9 mouse cellular contexts compared by ENCODE assay signal in genomic region chr12:105718616-105719015, GRCm38 (mm10). TPM values are rescaled to one million over a fixed set of nuclear protein-coding genes. Genes with fewer than 3 reads are reported as not detected.
DNase-seq lines count a peak whose midpoint lies in the region; TF ChIP-seq lines count a peak whose summit lies in the region.
"Had no signal": no experiment of that assay in that cellular context is flagged by ENCODE, and none has a peak within 500 bp of the region (broad histone marks: within the 10 kb centered on the region; RNA-seq: fewer than 3 reads in every experiment).

No protein-coding gene starts in this region.

- no peak for TF ChIP-seq POLR2A in heart, adult 2 months (IDR thresholded peaks at IDR 0.05; ENCODE audit: insufficient read depth, low read depth, low read length)
- TF ChIP-seq POLR2A in cerebellum, adult 2 months (IDR thresholded peaks at IDR 0.05; ENCODE audit: borderline replicate concordance, insufficient read depth, low read length): no peak

- intact Hi-C loops in heart, adult 2 months (cut with DNase I): no loop called here
- intact Hi-C loops in heart, postnatal 10 days (cut with DNase I): no loop called here

- no peak overlapping the region for H3K4me3 ChIP-seq in heart, adult 2 months
- peak overlapping the region; percentile 39 for H3K4me3 ChIP-seq in cerebellum, adult 2 months (replicated peaks; ENCODE audit: insufficient read depth, low read depth, low read length)

- H3K9ac ChIP-seq in heart, adult 2 months (ENCODE audit: low read depth, low read length): no peak overlapping the region

- H3K36me3 ChIP-seq in heart, adult 2 months (ENCODE audit: control insufficient read depth, insufficient read depth, low read length): no peaks in the 10 kb centered on the region

- no peak for TF ChIP-seq EP300 in heart, adult 2 months (IDR thresholded peaks at IDR 0.05; ENCODE audit: insufficient read depth, low read depth, low read length)

- no peaks in the 10 kb centered on the region for H3K27me3 ChIP-seq in heart, adult 2 months (ENCODE audit: control insufficient read depth, insufficient read depth, low read length)
- no peaks in the 10 kb centered on the region for H3K27me3 ChIP-seq in cerebellum, adult 2 months (ENCODE audit: control insufficient read depth, insufficient read depth, low read length)
- H3K27me3 ChIP-seq: Patski had no signal

- 48% methylated on average over 17 of the region's 17 CpGs for WGBS in heart, adult 2 months
- WGBS in cerebellum, adult 2 months: 62% methylated on average over 17 of the region's 17 CpGs

- H3K4me1 ChIP-seq in heart, adult 2 months (ENCODE audit: control insufficient read depth, insufficient read depth, low read length): no peaks in the 10 kb centered on the region
- H3K4me1 ChIP-seq in cerebellum, adult 2 months (ENCODE audit: control insufficient read depth, insufficient read depth, low read length): no peaks in the 10 kb centered on the region

- no peaks in the 10 kb centered on the region for H3K79me2 ChIP-seq in heart, adult 2 months (replicated peaks; ENCODE audit: control insufficient read depth, insufficient read depth, low read length)

- TF ChIP-seq CTCF in heart, adult 2 months (IDR thresholded peaks at IDR 0.05): no peak
- no peak for TF ChIP-seq CTCF in cerebellum, adult 2 months (IDR thresholded peaks at IDR 0.05; ENCODE audit: borderline replicate concordance, insufficient read depth, low read depth, low read length)

- peak; percentile 21 to 22 for DNase-seq in heart, adult 2 months
- DNase-seq in heart, adult 9 months (ENCODE audit: low spot score in 2 of 2): no peak
- DNase-seq in CD8-positive naive resting alpha-beta T cell, adult 2 months (ENCODE audit: low read depth in 2 of 2, low spot score in 2 of 2): peak; percentile 21 to 45
- peak; percentile 60 to 61 for DNase-seq in cerebellum, adult 2 months
- peak; percentile 24 to 27 for DNase-seq in heart, postnatal 10 days
- DNase-seq in left cerebral cortex, adult 8-10 months (ENCODE audit: low spot score in 2 of 2): peak; percentile 9 to 53
- peak; percentile 65 for DNase-seq in right cerebral cortex, adult 18-20 months
- no peak for DNase-seq in yolk sac, embryonic 10.5 days (ENCODE audit: low spot score)

- H3K27ac ChIP-seq in heart, adult 2 months: no peak overlapping the region
- H3K27ac ChIP-seq in cerebellum, adult 2 months (ENCODE audit: insufficient read depth, low read length): no peak overlapping the region

RNA-seq across cellular contexts. Expression of gene Ak7, which starts 12.8 kb away (rescaled TPM):
- not detected for total RNA-seq in heart, adult 2 months (2021)
- polyA plus RNA-seq in heart, adult 2 months (2012; rRNA removed): 0.61 TPM in 1 of 2 replicates, not detected in the other
- polyA plus RNA-seq in cerebellum, adult 2 months (2012; rRNA removed): 1.3 and 2.2 TPM in 2 replicates
- not detected for total RNA-seq in heart, postnatal 10 days (2021)
- total RNA-seq in left cerebral cortex, adult 8-10 months (2022): 1 to 10 TPM in 3 of 4 experiments, under 1 TPM in 1; 0.81 to 2.0 (median 1.7) TPM
- polyA plus RNA-seq: Patski had no signal

RNA-seq across cellular contexts. Expression of gene Atg2b, which starts 33.6 kb away (rescaled TPM):
- 10 to 100 TPM; 18.3 to 19.0 TPM for total RNA-seq in heart, adult 2 months (2021)
- 9.2 and 17.7 TPM in 2 replicates for polyA plus RNA-seq in heart, adult 2 months (2012; rRNA removed)
- polyA plus RNA-seq in cerebellum, adult 2 months (2012; rRNA removed): 47.4 and 48.8 TPM in 2 replicates
- 10 to 100 TPM; 19.4 to 21.1 TPM for total RNA-seq in heart, postnatal 10 days (2021)
- total RNA-seq in left cerebral cortex, adult 8-10 months (2022): 10 to 100 TPM; 45.6 to 50.2 (median 48.0) TPM

RNA-seq across cellular contexts. Expression of gene Gskip, which starts 34.0 kb away (rescaled TPM):
- total RNA-seq in heart, adult 2 months (2021): 1 to 10 TPM; 7.1 to 7.3 TPM
- 7.1 and 10.9 TPM in 2 replicates for polyA plus RNA-seq in heart, adult 2 months (2012; rRNA removed)
- polyA plus RNA-seq in cerebellum, adult 2 months (2012; rRNA removed): 29.4 and 31.7 TPM in 2 replicates
- 10 to 100 TPM in 1 of 2 experiments, 1 to 10 TPM in 1; 7.7 to 11.1 TPM for total RNA-seq in heart, postnatal 10 days (2021)
- total RNA-seq in left cerebral cortex, adult 8-10 months (2022): 10 to 100 TPM; 23.6 to 26.4 (median 25.4) TPM

Comparison
In these comparisons a context has a peak if more than half of its experiments do, and no peak if none do; other contexts are left out.
1. DNase-seq: peak in heart, adult 2 months (2 of 2), CD8-positive naive resting alpha-beta T cell, adult 2 months (2 of 2), cerebellum, adult 2 months (2 of 2), heart, postnatal 10 days (2 of 2), left cerebral cortex, adult 8-10 months (2 of 2) and right cerebral cortex, adult 18-20 months (single experiment); none in heart, adult 9 months (0 of 2) and yolk sac, embryonic 10.5 days (single experiment).